Mouse (Mus musculus) Patski (cell line): Measurements from ENCODE around the gene Plvap. TPM values are rescaled to one million over a fixed set of nuclear protein-coding genes. Genes with fewer than 3 reads are reported as not detected.

Source experiments
- ATAC-seq: fragments of 100-300 bp; one replicate; pipeline ENCODE4 v1.8.0; 2021
- CTCF ChIA-PET: fragments of 350-600 bp; sonication (Branson Sonifier 250); formaldehyde crosslinking; loops from one replicate; lab custom pipeline; 2022; ENCODE audit warnings: inconsistent platforms; lab: Charles Lee
- POLR2A ChIA-PET: fragments of 350-600 bp; sonication (Branson Sonifier 250); formaldehyde crosslinking; loops from one replicate; lab custom pipeline; 2022; ENCODE audit warnings: antibody characterized with exemption, inconsistent platforms; lab: Charles Lee
- DNase-seq: peaks from one replicate; pipeline ENCODE4 v3.0.0-alpha.2; 2011; ENCODE audit warnings: low read depth, low spot score
- H3K27me3 ChIP-seq: fragments of 371-371 bp; one replicate; pipeline ENCODE4 v1.5.1; 2021
- CTCF ChIP-seq: fragments of 100-300 bp; IDR thresholded peaks from one replicate; pipeline ENCODE4 v1.5.1; 2021
- in situ Hi-C: fragments of 300-500 bp; cut with MboI; formaldehyde crosslinking; loops from 3 replicates; pipeline ENCODE4 v1.11.1; 2018; ENCODE audit warnings: low pct_unique_long_range_greater_than_20kb, mixed read lengths
- polyA plus RNA-seq: library from polyadenylated mRNA; unstranded; gene quantifications from one replicate; pipeline ENCODE4 v1.2.3, GENCODE M21; 2021

The Plvap gene
- polyA plus RNA-seq, 1 experiment from 2014 or later: 0.21 TPM

DNA sequence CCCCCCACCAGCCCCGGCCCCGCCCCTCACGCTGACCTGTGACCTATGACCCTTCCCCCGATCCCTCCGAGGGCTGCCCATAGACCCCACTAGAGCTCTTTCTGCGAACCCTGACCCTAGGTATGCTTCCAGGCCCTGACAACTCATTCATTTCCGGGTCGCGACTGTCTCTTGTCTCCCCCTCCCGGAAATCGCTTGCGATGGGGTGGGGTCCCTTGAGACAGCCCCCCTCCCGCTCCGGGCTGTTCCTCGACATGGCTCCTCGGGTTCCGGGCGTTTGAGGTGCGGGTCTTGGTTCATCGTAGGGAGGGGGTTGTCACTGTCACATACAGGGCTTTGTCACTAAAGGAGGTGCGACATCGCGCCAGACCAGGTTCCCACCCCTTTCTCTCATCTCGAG, 42.1 kb downstream of the Plvap start:
- in situ Hi-C loops: no loop called here
- no peaks in the 10 kb centered on the region for H3K27me3 ChIP-seq
- DNase-seq (no peak), ATAC-seq (no peak)
- ChIA-PET POLR2A (interaction anchor here (0.6 to 1.8 kb wide), 2 partner anchors 10 to 19 kb away, joined by 5 to 6 read pairs; partner anchors contain the start of gene Gtpbp3), CTCF (interaction anchor here (0.9 kb wide), 1 partner anchor 49 kb away, joined by 4 read pairs; no protein-coding TSS in a partner anchor)
- no peak for TF ChIP-seq CTCF

GRCm38 (mm10) chr8:71468916-71469315, 42.6 kb downstream of the Plvap start, which contains the start of gene Dda1:
Gene Dda1, plus strand, starts transcription at chr8:71469199.
- DNase-seq (peak; percentile 88), ATAC-seq (peak; percentile 61)
- in situ Hi-C loops: no loop called here
- TF ChIP-seq CTCF: no peak
- no peaks in the 10 kb centered on the region for H3K27me3 ChIP-seq
- ChIA-PET CTCF (interaction anchor here (0.9 kb wide), 1 partner anchor 50 kb away, joined by 4 read pairs; no protein-coding TSS in a partner anchor), POLR2A (interaction anchor here (1.8 kb wide), 1 partner anchor 19 kb away, joined by 6 read pairs; the partner anchor contains the start of gene Gtpbp3)

GRCm38 (mm10) chr8:71468001-71468400, 43.6 kb downstream of the Plvap start:
- ATAC-seq: no peak

DNA sequence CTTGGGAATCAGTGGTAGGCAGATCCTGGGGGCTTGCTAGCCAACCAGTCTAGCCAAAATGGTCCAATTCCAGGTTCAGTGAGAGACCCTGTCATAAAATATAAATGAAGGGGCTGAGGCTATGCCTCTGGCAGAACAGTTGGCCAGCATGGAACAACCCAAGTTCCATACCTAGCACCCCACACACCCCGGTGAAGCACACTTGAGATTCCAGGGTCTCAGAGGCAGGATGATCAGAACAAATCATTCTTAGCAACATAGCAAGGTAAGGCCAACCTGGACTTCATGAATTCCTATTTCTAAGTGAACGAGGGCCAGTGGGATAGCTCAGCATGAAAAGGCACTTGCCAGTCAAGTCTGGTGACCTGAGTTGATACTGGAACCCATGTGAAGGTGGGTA, 44.4 kb downstream of the Plvap start:
- no peak for DNase-seq
- in situ Hi-C loops: no loop called here
- CTCF ChIA-PET: interaction anchor here (1.3 to 1.5 kb wide), 2 partner anchors 11 to 26 kb away, joined by 3 to 6 read pairs; no protein-coding TSS in a partner anchor

More at GRCm38 (mm10) chr8:71468001-71468400, 43.6 kb downstream of the Plvap start:
- in situ Hi-C loops: no loop called here
- no peak for DNase-seq
- no peak for TF ChIP-seq CTCF
- no peaks in the 10 kb centered on the region for H3K27me3 ChIP-seq
- CTCF ChIA-PET: interaction anchor here (1.3 to 1.5 kb wide), 2 partner anchors 10 to 27 kb away, joined by 3 to 6 read pairs; no protein-coding TSS in a partner anchor
- POLR2A ChIA-PET: interaction anchor here (0.5 to 1.8 kb wide), 2 partner anchors 18 to 20 kb away, joined by 3 to 6 read pairs; partner anchors contain the start of gene Gtpbp3

DNA sequence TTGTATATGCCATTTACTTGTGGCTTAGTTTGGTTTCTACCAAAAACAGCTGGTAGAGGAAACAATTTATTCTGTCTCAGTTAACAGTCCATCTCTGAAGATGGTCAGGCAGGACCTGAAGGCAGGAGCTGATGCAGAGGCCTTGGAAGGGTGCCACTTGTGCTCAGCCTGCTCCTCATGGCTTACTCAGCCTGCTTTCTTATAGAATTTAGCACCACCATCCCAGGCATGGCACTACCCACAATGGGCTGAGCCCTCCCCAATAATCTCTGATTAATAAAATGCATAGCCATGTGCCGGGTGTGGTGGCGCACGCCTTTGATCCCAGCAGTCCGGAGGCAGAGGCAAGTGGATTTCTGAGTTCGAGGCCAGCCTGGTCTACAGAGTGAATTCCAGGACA, 45.4 kb downstream of the Plvap start:
- H3K27me3 ChIP-seq: no peaks in the 10 kb centered on the region
- ChIA-PET CTCF (no interaction called here), POLR2A (interaction anchor here (1.5 kb wide), 1 partner anchor 30 kb away, joined by 3 read pairs; no protein-coding TSS in a partner anchor)
- DNase-seq (no peak), ATAC-seq (no peak)
- in situ Hi-C loops: no loop called here
- TF ChIP-seq CTCF: no peak

More for the DNA sequence above, 44.4 kb downstream of the Plvap start:
- no peak for ATAC-seq
- no peak for TF ChIP-seq CTCF
- POLR2A ChIA-PET: interaction anchor here (0.7 kb wide), 1 partner anchor 9 kb away, joined by 3 read pairs; no protein-coding TSS in a partner anchor
- H3K27me3 ChIP-seq: no peaks in the 10 kb centered on the region

GRCm38 (mm10) chr8:71465733-71466132, 45.8 kb downstream of the Plvap start:
- TF ChIP-seq CTCF: no peak
- POLR2A ChIA-PET: interaction anchor here (1.5 kb wide), 1 partner anchor 31 kb away, joined by 3 read pairs; no protein-coding TSS in a partner anchor
- in situ Hi-C loops: no loop called here

GRCm38 (mm10) chr8:71464513-71465500, 46.7 kb downstream of the Plvap start, which contains the start of gene Mrpl34:
Gene Mrpl34, plus strand, starts transcription at chr8:71464959.
- H3K27me3 ChIP-seq: no peaks in the 10 kb centered on the region
- in situ Hi-C loops: no loop called here
- ChIA-PET POLR2A (interaction anchor here (0.8 to 2.6 kb wide), 5 partner anchors 8 to 70 kb away, joined by 3 to 7 read pairs (median 3); no protein-coding TSS in a partner anchor), CTCF (interaction anchor here (0.7 to 3.9 kb wide), 15 partner anchors 13 to 196 kb away, joined by 3 to 29 read pairs (median 4); no protein-coding TSS in a partner anchor)
- no peak for TF ChIP-seq CTCF
- DNase-seq (peak; percentile 99), ATAC-seq (peak; percentile 71)

More at GRCm38 (mm10) chr8:71465733-71466132, 45.8 kb downstream of the Plvap start:
- no peak for ATAC-seq
- no peaks in the 10 kb centered on the region for H3K27me3 ChIP-seq
- no peak for DNase-seq
- CTCF ChIA-PET: interaction anchor here (0.9 to 2.4 kb wide), 2 partner anchors 12 to 24 kb away, joined by 3 to 6 read pairs; no protein-coding TSS in a partner anchor

- ATAC-seq (peak; percentile 84), DNase-seq (no peak)
- no peaks in the 10 kb centered on the region for H3K27me3 ChIP-seq
- in situ Hi-C loops: no loop called here
- POLR2A ChIA-PET: interaction anchor here (1.0 to 2.6 kb wide), 4 partner anchors 10 to 71 kb away, joined by 3 to 7 read pairs (median 4); partner anchors contain the start of gene Ano8
- no peak for TF ChIP-seq CTCF
- CTCF ChIA-PET: interaction anchor here (0.9 to 3.9 kb wide), 8 partner anchors 22 to 197 kb away, joined by 3 to 29 read pairs (median 4); no protein-coding TSS in a partner anchor
Observed at GRCm38 (mm10) chr8:71463188-71464033, 48.1 kb downstream of the Plvap start, which contains the start of gene Abhd8. Gene Abhd8, minus strand, starts transcription at chr8:71463655.

- ATAC-seq (no peak), DNase-seq (no peak)
- TF ChIP-seq CTCF: no peak
- POLR2A ChIA-PET: interaction anchor here (1.0 to 2.6 kb wide), 3 partner anchors 9 to 23 kb away, joined by 3 to 7 read pairs (median 4); partner anchors contain the start of gene Ano8
- in situ Hi-C loops: no loop called here
- H3K27me3 ChIP-seq: no peaks in the 10 kb centered on the region
- CTCF ChIA-PET: interaction anchor here (1.1 to 3.9 kb wide), 2 partner anchors 21 to 58 kb away, joined by 3 to 29 read pairs; no protein-coding TSS in a partner anchor
Observed at GRCm38 (mm10) chr8:71462786-71463185, 48.8 kb downstream of the Plvap start.
